Mouse (Mus musculus) urinary bladder, adult 18-20 months (tissue): ENCODE measurements at regions not wholly inside any gene's neighbourhood (a gene's known extent, or its start where the extent isn't known, plus 50 kb on each side); places are given as distances from the start of the nearest gene placed in this dataset.
A peak's percentile ranks its signal among the peaks of the same experiment; 100 is the strongest.

Experiments
- DNase-seq, 2 experiments: peaks; one replicate each; pipeline ENCODE4 v3.0.0; 2022; ENCODE audit warnings: low spot score in 2 of 2, mixed read lengths in 2 of 2

- no peak for DNase-seq
These were observed 88.0 kb downstream of the Tent5c start for GRCm38 (mm10) chr3:100401080-100401479.

GRCm38 (mm10) chr3:100397491-100397890 lies 91.6 kb downstream of the Tent5c start:
- DNase-seq: no peak

DNA sequence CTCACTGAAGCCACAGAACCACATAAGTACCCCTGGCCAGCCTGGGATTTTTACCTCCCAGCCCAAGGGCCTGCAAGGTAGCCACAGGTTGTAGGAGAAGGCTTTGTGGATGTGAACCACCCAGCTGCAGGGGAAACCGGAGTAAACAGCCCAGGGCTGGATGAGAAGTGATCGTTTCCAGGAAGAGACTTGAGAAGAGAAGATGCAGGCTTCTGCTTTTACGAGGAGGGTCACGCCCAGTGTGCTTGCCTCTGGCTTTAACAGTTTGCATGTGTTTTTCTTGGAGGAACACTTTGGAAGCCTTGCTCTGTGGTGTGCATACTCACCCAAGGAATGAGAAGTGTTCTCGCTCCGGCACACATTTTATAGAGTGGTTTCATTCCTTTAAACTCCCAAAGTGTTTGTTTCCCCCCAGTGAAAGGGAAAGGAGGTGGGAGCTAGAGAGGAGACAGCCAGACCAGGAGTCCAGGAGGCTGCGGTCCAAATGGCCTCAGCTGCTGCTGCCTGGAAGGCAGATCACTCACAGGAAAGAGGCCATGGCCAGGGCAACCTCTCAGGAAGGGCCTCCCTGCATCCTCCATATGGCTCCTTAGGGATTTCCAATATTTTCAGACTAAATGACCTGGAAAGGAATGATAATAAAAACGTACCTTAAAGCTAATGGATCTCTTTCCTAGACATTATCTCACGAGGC lies 94.1 kb downstream of the Tent5c start:
- peak in 1 of 2 experiments; percentile 35 for DNase-seq

- no peak for DNase-seq
These were observed 95.2 kb downstream of the Tent5c start for GRCm38 (mm10) chr3:100393956-100394355.

DNA sequence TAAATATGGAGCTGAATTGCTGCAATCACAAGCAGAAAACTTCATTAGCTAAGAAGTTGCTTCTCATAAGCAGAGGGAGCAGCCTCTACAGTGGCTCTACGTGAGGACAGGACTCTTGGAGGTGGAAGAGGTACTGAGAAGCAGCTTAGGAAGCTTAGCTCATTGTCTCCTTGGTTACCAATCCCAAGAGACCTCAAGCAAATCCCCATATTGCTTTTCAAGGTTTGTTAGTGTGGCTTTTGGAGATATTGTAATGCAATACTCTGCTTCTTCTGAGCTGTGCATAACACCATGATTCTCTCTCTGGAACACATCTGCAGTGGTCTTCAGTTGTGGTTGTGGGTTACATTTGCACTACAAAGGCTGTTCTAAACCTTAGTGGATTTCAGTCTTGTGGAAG lies 106.9 kb downstream of the Tent5c start:
- no peak for DNase-seq

GRCm38 (mm10) chr3:100381363-100381762 lies 107.8 kb downstream of the Tent5c start:
- no peak for DNase-seq

- DNase-seq: no peak
These were observed 113.0 kb downstream of the Tent5c start for GRCm38 (mm10) chr3:100376162-100376561.

DNA sequence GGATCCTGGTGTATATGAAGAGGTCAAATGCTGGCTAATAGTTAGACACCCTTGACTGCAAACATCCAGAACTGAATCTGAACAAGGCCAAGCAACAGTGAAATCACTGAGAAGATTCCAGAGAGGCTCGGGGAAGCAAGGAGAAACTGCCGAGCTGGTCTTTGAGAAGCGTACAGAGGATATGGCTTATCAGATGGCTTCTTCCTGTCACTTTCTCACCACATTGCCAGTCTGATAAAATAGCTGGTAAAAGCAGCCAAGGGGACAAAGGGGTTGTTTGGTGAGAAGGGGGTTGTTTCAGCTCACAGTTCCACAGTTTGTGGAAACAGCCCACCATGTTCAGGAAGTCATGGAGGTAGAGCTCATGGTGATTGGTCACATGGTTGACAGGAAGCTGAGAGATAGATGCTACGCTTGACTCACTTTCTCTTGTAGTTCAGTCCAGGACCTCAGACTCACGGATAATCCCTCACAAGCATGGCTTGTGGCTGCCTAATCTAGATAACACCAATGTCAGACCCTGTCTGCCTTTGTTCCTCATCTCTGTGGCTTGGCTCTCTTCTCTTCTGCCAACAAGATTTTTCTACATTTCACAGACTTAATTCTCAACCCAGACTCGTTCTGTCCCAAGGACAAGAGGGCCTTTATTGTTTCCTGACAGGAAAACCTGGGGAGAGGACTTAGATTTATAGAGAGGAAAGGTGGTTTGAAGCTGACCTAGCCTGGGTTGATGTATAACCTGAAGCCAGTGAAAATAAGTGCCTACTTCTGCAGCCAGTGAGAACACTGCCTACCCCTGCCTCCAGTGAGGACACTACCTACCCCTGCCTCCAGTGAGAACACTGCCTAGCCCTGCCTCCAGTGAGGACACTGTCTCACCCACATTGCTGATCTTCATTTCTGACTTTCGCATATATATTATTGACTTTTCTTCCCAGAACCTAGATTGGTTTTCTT lies 122.0 kb downstream of the Tent5c start:
- DNase-seq: no peak

- no peak for DNase-seq
These were observed 122.7 kb downstream of the Tent5c start for GRCm38 (mm10) chr3:100366447-100366846.

GRCm38 (mm10) chr3:100365354-100365945 lies 123.7 kb downstream of the Tent5c start:
- DNase-seq: no peak

DNA sequence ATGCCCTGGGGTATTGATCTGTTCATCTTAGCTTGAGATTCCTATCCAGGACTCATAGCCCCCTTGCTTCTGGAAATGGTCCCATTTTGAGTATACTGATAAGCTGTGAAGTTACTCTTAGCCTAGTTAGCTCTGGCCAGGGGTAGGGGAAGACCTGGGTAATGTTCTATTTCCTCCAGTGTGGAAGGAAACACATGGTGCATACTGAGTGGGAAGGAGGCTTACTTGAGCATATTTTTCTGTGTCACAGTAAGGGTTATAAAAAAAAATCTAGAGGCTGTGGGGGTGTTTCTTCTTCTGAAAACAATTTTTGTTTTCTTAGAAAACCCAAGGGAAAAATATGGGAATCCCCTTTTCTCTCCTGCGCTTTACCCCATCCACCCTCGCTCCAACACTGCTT lies 124.4 kb downstream of the Tent5c start:
- no peak for DNase-seq

DNA sequence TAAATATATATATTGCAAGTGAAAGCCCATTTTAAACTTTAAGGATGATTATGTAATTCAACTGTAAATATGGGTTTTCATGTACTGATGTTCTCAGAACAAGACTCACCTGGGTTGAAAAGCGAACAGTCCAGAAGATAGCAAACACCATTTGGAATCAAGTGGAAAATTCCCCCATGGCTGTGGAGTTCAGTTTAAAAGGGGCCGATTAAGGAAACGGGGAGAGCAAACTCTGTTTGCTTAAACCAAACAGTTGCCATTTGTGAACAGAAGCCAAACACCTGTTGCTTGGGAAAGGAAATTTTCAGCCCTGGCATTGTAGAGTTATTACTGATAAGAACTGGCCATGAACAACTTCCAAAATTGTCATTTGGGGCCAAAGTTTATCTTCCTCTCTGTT lies 126.1 kb downstream of the Tent5c start:
- no peak for DNase-seq

DNA sequence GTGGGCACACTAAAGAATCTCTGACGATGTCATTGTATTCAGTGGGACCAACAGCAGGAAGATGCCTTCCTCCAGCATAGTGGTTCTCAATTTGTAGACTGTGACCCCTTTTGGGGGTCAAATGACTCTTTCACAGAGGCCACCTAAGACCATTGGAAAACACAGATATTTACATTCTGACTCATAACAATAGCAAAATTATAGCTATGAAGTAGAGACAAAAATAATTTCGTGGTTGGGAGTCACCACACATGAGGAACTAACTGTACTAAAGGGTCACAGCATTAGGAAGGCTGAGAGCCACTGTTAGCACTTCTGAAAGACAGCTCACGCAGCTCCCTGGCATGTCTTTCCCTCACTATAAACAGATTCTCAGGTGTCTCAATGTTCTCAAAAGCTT lies 129.1 kb downstream of the Tent5c start:
- DNase-seq: no peak

DNA sequence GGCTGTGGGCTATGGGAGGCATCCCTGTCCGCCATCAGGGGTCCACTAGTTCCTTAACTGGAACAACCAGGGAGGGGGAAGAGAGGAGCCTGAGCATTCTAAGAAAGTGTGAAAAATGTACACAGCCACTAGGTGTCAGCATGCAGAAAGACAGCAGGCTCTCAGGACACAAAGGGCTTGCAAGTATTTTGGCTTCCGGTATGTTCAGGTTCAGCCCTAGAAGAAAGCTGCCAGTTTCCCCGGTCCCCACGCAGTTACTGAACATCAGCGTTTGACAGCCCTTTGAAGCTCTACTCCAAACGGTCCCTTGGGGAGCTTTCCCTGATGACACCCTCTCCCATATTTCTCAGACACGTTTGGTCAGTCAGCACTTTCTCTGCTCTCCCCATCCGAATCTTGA lies 130.1 kb downstream of the Tent5c start:
- peak; percentile 16 to 28 for DNase-seq

DNA sequence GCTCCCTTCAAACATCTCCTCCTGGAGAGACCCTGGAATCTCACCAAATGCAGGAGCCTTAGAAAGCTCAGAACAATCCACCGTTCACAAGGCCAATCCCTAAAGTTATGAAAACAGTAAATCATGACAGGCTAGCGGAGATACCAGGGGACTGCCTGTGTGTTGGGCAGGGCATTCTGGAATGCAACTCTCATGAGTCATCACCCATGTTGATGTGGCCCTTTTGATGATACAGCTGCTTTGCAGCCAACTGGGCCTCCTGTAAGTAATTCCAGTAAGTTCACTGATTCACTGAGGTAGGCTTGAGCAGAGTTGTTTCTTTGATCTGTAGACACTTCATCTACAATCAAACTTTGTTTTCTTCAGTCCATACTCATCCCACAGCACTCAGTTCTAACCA lies 155.6 kb downstream of the Tent5c start:
- DNase-seq: peak in 1 of 2 experiments; percentile 4

GRCm38 (mm10) chr3:100318357-100318756 lies 156.2 kb upstream of the Wdr3 start:
- DNase-seq: no peak

- no peak for DNase-seq
These were observed 125.6 kb upstream of the Wdr3 start for GRCm38 (mm10) chr3:100287818-100288217.

DNA sequence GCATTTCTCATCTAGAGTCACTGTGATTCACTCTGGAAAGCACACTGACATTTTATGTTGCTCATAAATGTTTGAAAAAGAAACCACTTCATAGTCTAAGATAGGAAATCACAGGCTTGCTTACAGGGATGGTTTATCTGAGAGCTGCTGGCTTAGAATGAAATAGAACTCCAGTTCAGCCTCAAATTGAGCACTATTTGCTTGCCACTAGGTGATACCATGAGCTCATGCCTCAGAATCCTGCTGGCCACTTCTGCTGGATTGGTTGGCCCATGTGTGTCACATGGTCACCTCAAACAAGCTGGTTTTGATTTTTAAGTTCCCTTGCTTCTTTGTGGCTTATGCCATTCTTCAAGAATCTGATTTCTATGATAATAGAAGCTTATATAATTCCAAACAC lies 104.8 kb upstream of the Wdr3 start:
- DNase-seq: no peak

DNA sequence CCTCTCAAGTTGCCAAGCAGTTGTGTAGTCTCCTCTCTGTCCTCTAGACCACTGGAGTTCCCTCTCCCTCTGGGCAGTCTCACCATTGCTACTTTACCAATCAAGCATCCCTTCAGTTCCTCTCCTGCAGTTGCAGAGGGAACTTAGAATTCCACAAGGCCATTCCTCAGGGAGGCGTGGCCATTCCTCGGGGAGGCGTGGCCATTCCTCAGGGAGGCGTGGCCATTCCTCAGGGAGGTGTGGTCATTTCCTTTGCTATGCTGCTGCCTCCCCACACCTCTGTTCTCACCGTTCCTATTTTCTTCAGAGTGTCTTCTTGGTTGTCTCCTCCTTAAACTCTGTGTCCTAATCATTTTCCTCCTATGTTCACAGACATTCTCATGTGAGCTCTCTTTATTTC lies 102.8 kb upstream of the Wdr3 start:
- no peak for DNase-seq
